Mouse (Mus musculus): Measurements from ENCODE around the gene Dusp11. TPM values are rescaled to one million over a fixed set of nuclear protein-coding genes. Genes with fewer than 3 reads are reported as not detected.

The Dusp11 gene
- total RNA-seq (2023), result 100 to 1,000 TPM; 252 to 260 TPM

GRCm38 (mm10) chr6:85961101-85962091 lies at the start of gene Dusp11:
Dusp11 (minus strand) TSS chr6:85961667.

DNA sequence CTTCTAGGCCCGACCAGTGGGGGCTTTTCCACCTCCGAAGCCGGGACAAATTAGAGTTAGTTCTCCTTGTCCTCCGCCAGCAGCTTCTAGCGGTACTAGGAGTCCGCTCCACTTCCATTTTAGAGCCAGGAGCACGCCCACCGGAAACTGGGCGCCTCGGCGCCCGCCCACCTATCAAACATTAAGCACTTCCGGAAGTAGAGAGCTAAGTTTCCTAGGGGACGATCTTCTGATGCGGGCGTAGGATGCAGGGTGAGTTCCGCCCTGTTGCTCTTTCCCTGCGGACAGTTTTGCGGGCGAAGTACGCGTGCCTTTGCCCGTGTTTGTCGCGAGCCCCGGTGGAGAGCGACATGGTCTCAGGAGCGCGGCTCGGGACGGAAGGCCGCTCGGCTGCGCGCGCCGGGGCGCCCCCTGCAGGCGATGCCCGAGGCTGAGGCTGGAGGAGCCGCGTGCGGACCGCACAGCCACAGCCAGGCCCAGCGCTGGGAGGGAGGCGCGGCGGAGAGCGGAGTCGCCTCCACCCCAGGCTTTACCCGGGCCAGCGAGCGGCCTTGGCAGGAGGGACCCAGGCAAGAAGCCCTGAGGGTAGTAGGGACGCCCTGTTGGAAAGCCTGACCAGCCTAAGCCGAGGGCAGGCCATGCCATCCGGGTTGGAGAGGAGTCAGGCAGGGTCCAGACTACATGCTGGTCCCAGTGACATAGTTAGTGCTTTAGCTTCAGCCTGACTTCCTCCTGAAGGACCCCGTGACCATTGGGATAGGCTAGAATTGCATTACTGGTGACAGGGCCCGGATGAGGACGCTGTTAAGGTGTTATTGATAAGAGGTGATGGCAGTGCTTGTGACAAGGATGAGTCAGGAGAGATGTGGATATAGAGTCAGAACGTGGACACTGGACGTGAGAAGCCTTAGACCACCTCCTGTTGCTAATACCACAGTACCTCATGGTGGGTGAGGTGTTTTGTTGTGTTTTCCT lies 45.6 kb downstream of the Dusp11 start, which contains the start of gene Nat8f1:
TSS of gene Nat8f1 (minus strand) at position 149 of the 975 bp plus-strand sequence.

DNA sequence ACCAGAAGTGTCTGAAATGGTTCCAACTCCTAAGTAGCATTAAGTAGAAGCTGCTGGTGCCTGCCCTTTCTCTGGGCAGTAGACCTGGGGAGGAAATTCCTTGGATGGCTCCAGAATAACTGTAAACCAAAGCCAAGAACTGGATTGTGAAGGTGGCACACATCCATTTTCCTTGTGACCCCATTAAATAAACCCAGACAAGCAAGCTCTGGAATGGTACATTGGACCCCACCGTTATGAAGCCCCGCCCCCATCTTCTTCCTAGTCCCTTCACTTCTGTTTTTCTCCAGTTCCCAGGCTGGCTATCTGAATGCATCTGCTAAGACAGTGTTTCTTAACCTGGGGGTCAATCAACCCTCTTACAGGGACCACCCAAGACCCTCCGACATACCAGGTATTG lies 49.9 kb downstream of the Dusp11 start, which contains the start of gene Tprkb:
TSS of gene Tprkb (plus strand) at position 279 of the 400 bp plus-strand sequence.

GRCm38 (mm10) chr6:85904642-85905061 lies 56.8 kb downstream of the Dusp11 start, which contains the start of gene Nat8f4:
Nat8f4 (minus strand) TSS chr6:85904884.

Other genes with a start within 250 kb of the Dusp11 start
- not detected for gene Nat8f7, start 248.5 kb downstream of the Dusp11 start, total RNA-seq (2023)
- gene Nat8f3, start 195.9 kb downstream of the Dusp11 start, total RNA-seq (2023), result not detected
- gene Nat8f6, start 140.7 kb downstream of the Dusp11 start, total RNA-seq (2023), result not detected
- not detected for gene Nat8f5, start 140.7 kb downstream of the Dusp11 start, total RNA-seq (2023)
- gene Nat8, start 129.6 kb downstream of the Dusp11 start, total RNA-seq (2023), result not detected
- gene Nat8f2, start 92.5 kb downstream of the Dusp11 start, total RNA-seq (2023), result under 1 TPM; 0.73 to 0.74 TPM
- 1 to 10 TPM; 3.1 to 4.0 TPM for gene Nat8f4, start 56.8 kb downstream of the Dusp11 start, total RNA-seq (2023)
- gene Tprkb, start 49.8 kb downstream of the Dusp11 start, total RNA-seq (2023), result 10 to 100 TPM; 24.6 to 27.0 TPM
- 1 to 10 TPM; 1.7 to 3.6 TPM for gene Nat8f1, start 46.0 kb downstream of the Dusp11 start, total RNA-seq (2023)
- gene Figla, start 54.5 kb upstream of the Dusp11 start, total RNA-seq (2023), result not detected
- 1 to 10 TPM in 1 of 2 experiments, under 1 TPM in 1; 0.98 to 2.0 TPM for gene Add2, start 67.0 kb upstream of the Dusp11 start, total RNA-seq (2023)
- gene Tgfa, start 233.6 kb upstream of the Dusp11 start, total RNA-seq (2023), result not detected

Measured in T-cell, adult 66 days (primary cell).